Mouse (Mus musculus) kidney, postnatal 14 days (tissue): ENCODE data around the gene Ncoa3.
"Not testable (repeated sequence)": the region's sequence is repeated elsewhere in the genome, so short reads cannot be mapped to it uniquely, and the experiment has no call there.

Experiments
- DNase-seq: peaks from one replicate; pipeline ENCODE4 v3.0.0; 2022; ENCODE audit warnings: mixed read lengths

Gene Ncoa3

DNA sequence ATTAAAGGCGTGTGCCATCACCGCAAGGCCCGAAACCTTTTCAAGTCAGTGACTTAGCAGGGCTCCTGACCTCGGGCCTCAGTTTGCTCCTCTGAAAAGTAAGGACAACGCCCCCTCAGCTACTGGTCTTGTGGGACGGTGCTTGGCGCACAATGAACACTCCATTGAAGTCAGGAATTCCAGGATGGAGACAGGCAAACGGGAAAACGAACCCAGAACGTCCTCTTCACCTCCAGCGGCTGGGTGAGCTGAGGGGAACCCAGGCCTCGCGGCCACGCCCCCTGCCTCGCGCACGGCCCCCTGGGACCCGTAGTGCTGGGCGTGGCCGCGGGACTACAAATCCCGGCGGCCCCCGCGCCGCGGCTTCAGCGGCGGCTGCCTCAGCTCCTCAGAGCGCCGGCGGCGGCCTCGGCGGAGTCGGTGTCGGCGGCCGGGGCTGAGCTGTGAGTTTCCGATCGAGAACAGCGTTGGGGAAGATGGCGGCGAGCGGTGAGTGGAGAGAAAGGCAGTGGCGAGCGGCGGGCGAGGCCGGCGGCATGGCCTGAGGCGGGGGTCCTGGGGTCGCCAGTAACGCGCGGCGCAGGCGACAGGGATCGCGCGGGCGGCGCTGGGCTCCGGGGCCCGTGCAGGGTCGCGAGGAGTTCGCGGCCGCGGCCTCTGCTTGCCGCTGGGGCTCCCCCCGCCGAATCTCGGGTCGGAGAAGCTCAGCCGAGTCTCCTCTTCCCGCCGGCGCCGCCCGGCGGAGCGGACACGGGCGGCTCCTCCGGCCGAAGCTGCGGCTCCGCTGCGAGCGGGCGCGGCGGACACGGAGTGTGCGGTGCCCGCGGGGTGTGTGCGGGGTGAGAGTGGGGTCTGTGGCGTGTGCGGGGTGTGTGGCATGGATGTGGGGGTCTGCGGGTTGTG is at the start of gene Ncoa3:
TSS of gene Ncoa3 (plus strand) at position 367 of the 903 bp plus-strand sequence.
- DNase-seq, result peak; percentile 96

DNA sequence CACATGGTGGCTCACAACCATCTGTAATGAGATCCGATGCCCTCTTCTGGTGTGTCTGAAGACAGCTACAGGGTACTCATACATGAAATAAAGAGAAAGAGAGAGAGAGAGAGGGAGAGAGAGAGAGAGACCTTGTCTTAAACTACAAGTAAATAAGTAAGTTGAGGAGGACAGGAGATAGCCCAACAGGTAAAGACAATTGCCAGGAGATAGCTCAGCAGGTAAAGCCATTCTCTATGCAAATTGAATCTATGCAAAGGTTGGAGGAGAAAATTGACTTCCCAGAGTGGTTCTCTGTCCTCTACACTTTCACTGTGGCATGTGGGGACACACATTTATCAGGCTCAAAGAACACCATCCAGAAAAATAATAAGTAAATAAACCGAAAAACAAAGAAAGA is 49.3 kb upstream of the Ncoa3 start:
- DNase-seq, result no peak

DNA sequence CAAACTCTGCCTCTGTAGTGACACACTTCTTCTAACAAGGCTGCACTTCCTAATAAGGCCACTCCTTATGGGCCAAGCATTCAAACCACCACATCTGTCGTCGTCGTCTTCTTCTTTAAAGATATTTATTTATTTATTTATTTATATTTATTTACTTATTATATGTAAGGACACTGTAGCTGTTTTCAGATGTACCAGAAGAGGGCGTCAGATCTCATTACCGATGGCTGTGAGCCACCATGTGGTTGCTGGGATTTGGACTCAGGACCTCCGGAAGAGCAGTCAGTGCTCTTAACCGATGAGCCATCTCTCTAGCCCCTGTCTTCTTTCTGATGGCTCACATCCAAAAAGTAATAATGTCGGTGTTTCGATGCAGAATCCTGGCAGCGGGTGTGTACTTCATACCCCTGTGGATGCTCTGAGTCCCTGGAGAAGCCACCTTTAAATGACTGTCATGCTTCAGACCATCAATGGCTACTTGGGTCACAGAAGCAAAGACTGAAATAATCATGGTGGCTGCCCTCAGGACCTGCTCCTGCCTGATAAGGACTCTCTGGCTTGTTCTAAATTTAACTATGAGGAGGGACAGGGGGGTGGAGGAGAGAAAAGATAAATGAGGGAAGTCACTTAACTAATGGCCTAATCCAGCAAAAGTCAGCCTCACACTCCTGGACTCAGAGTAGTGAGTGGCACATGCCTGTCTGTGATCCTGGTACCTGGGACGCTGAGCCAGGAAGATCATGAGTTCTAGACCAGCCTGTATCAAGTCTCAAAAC is 47.7 kb upstream of the Ncoa3 start:
- no peak for DNase-seq

DNA sequence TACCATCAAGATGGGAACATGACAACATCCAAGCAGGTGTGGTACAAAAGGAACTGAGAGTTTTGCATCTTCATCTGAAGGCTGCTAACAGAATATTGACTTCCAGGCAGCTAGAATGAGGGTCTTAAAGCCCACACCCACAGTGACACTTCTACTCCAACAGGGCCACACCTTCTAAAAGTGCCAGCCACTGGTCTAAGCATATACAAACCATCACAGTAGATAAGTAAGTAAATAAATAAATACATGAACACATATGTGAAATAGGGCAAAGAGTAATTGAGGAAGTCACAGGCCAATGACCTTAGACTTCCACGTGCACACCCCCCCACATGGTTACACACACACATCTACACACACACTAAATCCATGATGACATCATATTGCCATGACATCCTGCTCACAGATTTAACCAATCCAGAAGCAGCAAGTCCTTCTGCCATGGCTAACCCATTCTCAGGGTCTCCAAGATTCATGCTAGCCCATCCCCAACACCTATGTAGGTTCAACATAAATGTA is 46.3 kb upstream of the Ncoa3 start:
- DNase-seq, result no peak

DNA sequence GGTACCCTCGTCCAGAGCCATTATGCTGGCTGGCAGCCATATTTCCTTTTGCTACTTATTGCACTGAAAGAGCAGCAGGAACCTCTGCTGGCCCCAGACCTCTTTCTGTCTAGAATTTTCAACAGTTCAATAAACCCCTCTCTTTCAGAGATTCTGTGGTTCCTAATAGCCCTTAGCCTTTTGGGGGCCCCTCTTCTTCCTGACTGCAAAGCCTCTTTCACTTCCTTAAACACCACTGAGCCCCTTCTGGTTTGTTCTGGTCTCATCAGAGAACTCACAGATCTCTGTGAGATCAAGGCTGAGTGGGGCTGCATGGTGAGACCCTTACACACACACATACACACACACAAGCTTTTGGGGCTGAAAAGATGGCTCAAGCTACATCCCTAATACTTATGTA is 44.4 kb upstream of the Ncoa3 start:
- DNase-seq, result no peak

DNA sequence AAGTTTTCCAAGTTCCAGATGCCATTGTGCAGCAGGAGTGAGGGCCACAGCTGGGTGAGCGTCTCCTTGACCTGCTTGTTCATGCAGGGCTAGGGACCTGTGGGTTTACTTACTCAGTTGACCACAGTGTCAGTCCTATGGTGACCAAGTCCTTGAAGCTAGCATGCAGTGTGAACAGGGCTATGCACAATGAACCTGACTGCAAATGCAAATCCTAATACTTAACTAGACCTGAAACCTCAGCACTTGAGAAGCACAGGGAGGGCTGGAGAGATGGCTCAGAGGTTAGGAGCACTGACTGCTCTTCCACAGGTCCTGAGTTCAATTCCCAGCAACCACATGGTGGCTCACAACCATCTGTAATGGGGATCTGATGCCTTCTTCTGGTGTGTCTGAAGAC is 43.7 kb upstream of the Ncoa3 start:
- not testable (repeated sequence) for DNase-seq

DNA sequence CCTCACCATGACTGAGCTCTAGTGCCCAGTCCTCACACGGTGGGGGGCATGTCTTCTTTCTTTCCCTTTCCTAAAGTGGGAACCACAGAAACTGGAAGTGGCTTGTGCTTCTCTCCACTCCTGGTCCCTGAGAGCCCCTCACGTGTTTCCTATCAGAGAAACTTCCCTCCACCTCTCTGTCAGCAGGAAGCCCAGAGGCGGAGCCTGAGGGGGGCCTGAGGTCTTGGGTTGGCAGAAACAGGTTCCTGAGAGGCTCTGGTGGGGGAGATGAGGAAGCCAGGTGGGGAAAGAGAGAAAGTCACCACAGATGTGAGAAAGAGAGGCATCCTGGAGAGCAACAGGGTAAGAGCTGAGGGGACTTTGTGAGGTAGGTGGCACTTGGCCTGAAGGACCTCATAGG is 42.7 kb upstream of the Ncoa3 start:
- no peak for DNase-seq

DNA sequence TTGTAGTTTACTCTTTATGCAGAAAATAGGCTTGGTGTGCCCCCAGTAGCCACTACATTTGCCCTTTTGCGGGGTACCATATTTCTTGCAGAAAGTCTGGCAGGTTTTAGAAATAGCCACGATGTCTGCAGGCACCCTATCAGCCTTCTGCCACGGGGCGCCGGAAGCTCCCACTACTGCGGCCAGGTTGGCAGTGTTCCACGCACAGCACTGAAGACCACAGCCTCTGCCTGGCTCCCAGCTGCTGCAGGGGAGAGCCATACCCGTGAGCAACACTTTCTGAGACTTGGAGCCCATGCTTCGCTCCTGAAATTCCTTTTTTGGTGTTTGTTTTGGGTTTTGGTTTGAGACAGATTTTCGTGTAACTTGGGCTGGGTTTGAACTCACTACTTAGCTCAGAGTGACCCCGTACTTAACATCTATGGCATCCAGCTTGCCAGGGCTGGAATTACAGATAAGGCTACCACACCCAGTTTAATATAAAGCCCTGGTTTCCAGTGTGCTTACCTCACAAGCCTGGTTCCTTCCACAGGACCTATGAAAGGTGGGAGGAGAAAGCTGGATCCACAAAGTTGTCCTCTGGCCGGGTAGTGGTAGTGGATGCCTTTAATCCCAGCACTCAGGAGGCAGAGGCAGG is 40.9 kb upstream of the Ncoa3 start:
- no peak for DNase-seq

DNA sequence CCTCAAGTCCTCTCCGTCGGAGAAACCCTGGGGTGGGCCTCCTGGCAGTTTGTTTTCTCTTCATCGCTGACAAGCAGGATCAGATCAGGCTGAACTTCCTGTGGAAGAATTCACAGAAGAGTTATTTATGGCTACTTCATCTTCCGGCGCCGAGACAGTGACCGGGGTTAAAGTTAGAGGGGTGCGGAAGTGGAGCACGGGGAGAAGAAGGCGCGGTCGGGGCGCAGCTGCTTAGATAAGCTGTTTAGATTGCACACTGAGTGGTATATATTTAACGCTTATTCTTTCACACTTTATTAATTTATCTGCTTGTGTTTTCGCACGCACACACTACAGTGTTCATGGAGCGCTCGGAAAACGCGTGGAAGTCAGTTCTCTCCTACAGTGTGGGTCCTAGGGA is 37.6 kb upstream of the Ncoa3 start:
- peak; percentile 78 for DNase-seq

DNA sequence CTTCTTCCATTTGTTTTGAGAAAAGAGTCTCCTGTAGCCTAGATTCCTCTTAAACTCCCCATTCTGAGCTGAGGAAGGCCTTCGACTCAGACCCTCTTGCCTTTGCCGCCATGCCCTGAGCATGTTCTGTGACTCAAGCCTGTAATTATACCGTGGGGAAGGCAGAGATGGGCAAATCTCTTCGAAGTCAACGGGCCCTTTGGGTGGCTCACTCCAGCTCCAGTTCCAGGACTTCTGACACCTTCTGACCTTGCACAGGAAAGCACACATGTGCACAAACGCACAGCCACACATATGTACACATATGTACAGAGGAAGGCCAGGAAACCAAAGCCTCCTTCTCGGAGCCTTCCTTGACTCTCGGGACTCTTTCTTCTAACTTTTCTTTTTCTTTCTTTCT is 37.0 kb upstream of the Ncoa3 start:
- no peak for DNase-seq

DNA sequence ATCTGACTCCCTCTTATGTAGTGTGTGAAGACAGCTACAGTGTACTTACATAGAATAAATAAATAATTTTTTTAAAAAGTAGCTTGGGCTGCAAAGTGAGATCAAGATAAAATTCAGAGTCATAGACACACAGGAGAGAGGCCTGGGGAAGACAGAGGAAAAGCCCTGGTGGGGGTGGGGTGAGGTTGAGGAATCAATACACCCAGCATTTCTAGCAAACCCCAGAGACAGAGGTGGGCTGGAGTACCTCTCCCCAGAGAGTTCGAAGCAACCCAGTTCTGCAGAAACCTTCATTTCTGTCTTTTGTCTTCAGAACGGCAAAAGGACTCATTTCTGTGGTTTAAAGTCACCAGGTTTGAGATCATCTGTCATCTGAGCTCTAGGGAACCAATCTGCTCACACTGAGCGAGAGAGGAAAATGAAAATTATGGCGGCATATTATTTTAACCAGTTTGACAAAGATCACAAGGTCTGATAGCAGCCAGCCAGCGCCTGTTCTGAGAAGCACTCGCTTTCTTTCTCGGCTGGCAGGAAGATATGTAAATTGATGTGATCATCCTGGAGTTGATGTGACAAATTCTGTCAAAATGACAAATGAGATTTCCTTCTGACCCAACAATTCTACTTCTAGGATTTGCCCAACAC is 36.2 kb upstream of the Ncoa3 start:
- DNase-seq, result no peak

DNA sequence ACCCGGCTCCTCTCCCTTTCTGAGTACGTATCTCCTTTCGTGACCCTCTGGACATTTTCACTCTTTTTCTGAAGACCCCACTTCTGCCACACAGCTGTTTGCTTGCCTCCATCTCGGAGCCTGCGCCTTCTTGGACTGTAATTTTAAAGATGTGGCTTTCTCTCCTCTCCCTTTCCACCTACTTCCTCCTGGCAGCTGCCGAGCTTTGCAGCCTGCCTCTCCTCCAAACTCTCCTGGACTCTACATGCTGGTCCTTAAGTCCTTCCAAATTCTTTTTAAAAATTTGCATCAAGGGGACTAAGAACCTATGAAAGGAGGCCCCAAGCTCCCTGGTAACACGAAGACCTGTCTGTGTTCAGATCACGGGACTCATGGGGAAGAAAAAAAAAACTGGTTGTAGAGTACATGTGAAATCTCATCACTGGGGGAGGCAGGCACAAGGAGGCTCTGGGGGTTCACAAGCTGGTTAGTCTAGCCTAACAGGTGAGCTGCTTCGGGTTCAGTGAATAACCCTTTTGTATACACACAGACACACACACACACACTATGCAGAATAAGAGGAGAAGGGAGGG is 35.1 kb upstream of the Ncoa3 start:
- no peak for DNase-seq

DNA sequence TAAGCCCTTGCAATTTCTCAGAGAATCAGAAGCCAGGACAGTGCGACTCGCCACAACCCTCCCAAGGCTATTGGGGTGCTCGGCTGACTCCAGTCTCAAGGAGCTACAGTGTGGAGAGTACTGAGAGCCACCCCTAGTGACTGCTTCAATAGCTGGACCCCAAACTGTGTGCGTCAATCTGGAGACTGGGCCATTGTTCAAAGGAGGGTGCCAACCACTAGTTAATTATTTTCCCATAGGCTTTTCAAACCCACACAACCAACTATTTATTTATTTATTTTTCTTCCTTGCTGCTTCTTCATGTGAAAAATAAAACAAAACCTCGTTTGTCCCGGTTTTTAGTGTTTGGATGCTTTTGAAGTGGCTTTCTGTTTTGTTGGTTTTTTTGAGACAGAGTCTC is 33.9 kb upstream of the Ncoa3 start:
- no peak for DNase-seq

DNA sequence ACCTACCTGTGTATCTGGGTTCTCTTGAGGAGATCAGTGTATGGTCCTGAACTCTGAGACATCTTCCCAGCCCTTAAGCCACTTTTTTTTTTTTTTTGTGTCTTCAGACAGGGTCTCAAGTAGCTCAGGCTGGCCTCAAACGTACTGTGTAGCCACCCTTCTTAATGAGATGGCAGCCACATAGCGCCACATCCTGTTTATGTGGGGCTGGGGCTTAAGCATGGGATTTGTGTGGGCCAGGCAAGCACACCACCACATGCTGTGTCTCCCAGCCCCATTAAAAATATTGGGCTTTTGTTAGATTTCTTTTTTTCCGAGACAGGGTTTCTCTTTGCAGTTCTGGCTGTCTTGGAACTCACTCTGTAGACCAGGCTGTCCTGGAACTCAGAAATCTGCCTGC is 31.7 kb upstream of the Ncoa3 start:
- DNase-seq, result no peak

DNA sequence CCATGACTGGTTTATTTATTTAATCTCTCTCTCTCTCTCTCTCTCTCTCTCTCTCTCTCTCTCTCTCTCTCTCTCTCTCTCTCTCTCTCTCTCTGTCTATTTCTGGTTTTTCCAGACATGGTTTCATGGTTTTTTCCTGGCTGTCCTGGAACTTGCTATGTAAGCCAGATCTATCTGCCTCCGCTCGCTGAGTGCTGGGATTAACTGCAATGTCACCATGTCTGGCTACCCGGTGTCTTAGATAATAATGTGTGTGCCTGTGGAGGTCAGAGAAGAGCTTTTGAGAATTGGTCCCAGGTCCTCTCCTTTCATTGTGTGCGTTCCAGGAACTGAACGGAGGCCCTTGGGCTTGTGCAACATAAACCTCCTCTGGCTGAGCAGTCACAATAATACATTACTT is 29.6 kb upstream of the Ncoa3 start:
- no peak for DNase-seq

DNA sequence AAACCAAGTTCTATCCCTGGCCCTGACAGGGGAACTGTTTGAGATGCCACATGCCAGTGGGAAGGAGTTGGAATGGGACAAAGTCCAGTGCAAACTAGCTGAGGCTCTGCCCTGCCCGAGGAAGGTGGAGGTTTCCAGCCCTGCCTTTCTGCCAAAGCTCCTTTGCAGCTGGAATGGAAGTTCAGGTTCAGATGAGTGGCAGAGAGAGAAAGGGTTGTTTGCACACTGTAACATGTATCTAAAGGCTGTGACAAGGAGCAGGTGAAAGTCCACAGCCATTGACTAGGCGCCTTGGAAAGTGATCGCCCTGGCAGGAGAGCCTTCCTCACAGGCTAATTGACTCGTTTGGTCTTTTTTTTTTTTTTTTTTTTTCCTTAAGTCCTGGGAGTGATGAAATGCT is 28.3 kb upstream of the Ncoa3 start:
- DNase-seq, result peak; percentile 73

DNA sequence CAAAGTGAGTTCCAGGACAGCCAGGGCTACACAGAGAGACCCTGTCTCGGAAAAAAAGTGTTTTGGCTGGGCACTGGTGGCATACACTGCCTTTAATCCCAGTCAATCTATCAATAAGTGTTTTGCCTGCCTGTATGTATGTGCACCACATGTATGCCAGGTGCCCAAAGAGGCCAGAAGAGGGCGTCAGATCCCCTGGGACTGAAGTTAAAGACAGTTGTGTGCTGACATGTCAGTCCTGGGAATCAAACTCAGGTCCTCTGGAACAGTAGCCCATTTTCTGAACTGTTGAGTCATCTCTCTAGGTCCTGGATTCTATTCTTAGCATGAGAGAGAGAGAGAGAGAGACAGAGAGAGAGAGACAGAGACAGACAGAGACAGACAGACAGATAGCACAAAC is 25.4 kb upstream of the Ncoa3 start:
- DNase-seq, result no peak

DNA sequence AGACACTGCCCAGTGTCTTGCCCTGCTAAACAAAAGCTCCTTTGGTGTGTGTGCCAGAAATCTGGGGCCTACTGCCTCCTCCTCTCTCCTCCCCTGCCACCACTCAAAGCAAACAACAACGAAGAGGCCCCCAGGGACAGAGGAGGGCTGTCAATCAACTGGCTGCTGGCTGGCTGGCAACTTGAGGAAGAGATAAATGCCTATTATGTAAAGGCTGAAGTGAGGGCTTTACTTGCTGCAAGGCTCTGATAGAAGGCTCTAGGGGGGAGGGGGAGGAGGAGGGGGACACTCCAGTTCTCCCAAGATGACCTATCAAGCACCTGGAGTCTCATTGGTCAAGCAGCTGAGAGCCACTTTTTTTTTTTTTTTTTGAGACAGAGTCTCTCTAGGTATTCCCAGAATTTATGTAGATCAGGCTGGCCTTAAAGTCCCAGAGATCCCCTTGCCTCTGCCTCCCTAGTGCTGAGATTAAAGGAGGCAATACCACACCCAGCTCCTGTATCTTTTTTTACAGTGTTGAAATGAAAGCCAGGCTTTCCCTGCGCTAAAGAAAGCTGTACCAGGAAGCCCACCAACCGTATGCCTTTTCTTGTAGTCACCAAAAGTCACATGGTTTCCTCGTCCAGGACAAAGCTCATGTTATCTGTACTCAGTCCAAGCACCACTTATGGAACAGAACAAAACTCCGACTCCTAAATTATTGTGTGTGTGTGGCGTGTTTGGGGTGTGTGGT is 24.4 kb upstream of the Ncoa3 start:
- peak; percentile 36 for DNase-seq

DNA sequence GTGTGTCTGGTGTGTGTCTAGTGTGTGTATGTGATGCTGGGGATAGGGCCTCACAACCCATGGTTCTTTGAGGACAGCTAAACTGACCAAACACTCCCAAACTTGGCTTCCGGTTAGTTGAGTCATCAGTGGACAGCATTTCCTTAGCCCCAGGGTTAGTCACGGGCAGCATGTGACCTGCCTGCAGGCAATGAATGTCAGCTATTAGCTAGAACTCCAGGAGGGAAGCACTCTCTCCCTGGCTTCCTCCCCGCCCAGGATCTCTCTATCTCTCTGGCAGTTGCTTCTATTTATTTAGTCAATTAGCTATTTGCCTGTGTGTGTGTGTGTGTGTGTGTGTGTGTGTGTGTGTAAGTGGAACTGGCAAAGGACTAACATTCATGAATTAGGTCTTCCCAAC is 23.6 kb upstream of the Ncoa3 start:
- peak; percentile 58 for DNase-seq

DNA sequence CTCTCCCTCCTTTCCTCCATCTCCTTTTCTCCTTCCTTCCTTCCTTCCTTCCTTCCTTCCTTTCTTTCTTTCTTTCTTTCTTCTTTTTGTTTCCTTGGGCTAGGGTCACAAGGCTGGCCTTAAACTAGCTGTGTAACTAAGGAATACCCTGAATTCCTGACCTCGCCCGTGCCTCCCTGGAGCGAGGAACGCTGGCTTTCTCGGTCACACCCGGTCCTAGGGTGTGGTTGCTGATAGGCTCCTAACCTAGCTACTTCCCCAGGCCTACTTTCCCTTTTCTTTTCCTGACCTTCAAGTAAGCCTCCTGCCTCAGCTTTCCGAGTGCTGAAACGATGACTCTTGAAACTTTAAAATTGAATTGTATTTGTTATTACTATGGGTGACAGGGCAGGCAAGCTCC is 23.0 kb upstream of the Ncoa3 start:
- no peak for DNase-seq

DNA sequence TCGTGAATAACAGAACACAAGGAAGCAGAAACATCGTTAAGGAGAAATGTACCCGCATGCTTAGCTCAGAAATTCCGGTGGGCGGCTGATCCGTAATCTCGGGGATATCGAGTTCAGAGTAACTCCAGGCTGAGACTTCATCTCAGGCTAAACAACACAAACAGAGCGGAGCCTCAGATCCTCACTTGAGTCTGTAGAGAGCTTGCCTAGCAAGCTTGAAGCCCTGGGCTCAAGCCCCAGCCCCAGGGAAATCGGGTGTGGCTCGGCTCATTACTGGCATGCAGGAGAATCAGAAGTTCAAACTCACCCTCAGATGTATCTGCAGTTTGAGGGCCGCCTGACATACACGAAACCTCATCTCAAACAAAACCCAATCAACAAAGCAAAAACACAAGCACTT is 22.5 kb upstream of the Ncoa3 start:
- no peak for DNase-seq

DNA sequence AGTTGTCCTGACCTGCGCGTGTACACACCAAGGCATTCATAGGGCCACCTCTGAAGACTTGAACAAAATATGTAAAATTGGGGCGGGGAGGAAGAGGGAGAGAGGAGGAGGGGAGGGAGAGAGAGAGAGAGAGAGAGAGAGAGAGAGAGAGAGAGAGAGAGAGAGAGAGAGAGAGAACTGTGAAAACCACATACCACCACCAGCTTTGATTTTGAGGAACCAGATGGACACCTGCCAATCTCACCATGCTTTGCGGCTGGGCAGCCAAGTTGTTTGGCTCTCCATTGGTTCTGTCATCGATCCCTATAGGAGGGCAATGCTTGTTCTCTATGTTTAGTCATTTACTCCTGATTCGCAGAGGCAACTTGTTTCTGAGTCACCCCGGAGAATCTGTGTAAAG is 21.7 kb upstream of the Ncoa3 start:
- DNase-seq, result no peak
